Mouse (Mus musculus): ENCODE measurements around the gene Tdp2. TPM values are rescaled to one million over a fixed set of nuclear protein-coding genes. Genes with fewer than 3 reads are reported as not detected.

Gene Tdp2
- total RNA-seq, 2 experiments from 2014 or later: 22.4 to 22.6 TPM

DNA sequence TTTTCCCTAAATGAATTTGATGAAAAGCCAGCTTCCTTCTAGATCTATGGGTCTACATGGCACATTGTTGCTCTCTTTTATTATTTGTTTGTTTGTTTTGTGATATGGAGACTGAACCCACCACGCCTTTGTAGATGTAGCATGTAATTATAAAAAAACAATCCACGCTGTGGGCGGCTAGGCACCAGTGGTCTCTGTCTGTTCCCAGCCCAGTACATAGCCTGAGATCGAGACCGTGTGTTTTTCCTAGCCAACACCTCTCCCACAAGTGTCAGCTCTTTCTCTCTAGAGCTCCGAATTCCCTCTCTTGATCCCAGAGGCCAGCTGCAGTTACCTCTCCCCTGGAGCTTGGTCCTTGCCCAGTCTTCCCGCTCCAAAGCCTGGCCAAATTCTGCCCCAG lies 36.8 kb downstream of the Tdp2 start:
- intact Hi-C loops (cut with DNase I): no loop called here
- DNase-seq: no peak

DNA sequence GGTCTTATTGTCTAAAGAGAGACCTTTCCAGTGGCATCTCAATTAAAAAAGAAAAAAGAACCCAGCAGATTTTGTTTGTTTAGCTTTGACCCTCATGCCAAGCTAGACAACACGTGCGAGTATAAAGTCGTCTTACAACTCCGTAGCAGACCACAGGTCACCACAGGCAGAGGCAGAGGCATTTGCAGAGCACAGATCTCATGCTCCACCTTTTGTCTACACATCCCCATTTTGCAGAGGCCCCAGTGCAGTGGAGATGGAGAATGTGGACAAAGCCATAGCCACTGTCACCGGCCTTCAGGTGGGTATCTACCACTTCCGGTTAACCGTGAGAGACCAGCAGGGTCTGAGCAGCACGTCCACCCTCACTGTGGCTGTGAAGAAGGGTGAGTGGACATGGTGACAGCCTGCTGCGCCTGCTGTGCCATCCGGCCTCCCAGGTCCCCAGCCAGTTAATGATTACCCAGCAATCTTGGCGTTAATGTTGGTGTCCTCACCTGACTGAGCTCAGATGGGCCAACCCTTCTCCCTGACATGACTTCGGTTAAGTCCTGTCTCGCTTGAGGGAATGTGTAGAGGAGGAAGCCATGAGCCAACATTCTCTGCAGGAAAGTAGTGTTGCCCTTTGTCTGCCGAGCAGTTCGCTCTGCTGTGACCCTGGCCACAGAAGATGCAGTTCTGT lies 48.0 kb downstream of the Tdp2 start:
- DNase-seq: no peak

DNA sequence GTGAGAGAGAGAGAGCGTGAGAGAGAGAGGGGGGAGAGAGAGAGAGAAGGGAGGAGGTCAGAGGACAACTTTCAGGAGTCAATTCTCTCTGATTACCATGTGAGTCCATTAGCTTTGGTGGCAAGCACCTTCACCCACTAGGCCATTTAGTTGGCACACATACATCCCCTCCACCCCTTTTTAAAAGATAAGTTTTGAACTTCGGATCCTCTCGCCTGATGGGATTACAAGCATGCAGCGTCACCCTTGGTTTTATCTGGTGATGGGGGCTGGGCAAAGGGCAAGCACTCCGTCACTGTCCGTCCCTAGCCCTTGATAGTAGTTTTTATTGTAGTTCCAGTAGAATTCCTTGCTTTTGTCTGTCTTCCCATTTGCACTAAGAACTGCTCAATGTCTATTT lies 48.7 kb downstream of the Tdp2 start:
- intact Hi-C loops (cut with DNase I): no loop called here
- no peak for DNase-seq

More for the DNA sequence above, 48.0 kb downstream of the Tdp2 start:
- intact Hi-C loops (cut with DNase I): no loop called here

DNA sequence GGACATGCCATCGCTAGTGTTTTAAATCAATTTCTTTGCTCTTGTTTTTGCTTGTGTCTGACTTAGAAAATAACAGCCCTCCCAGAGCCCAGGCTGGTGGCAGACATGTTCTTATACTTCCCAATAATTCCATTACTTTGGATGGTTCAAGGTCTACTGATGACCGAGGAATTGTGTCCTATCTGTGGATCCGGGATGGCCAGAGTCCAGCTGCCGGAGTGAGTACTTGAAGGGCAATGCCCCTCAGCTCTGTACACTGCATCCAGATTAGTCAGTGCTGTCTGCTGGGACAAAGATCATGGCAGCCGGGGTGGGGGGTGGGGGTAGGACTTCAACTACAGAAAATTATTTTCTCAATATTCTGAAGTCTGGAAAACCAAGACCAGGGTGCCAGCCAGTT lies 49.2 kb downstream of the Tdp2 start:
- no peak for DNase-seq
- intact Hi-C loops (cut with DNase I): no loop called here

DNA sequence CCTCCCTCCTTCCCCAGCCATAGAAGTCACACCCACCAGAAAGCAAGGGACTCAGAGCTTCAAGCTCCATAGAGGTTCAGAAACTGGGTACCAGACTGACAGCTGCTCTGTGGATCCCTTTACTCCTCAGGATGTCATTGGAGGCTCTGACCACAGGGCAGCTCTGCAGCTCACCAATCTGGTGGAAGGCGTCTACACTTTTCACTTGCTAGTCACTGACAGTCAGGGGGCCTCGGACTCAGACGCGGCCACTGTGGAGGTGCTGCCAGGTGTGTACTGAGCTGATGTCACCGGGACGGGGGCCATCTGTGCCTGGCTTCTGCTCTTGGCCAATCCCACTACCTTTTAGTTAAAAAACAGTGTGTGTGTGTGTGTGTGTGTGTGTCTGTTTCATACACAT lies 50.9 kb downstream of the Tdp2 start:
- peak; percentile 24 for DNase-seq
- intact Hi-C loops (cut with DNase I): no loop called here

DNA sequence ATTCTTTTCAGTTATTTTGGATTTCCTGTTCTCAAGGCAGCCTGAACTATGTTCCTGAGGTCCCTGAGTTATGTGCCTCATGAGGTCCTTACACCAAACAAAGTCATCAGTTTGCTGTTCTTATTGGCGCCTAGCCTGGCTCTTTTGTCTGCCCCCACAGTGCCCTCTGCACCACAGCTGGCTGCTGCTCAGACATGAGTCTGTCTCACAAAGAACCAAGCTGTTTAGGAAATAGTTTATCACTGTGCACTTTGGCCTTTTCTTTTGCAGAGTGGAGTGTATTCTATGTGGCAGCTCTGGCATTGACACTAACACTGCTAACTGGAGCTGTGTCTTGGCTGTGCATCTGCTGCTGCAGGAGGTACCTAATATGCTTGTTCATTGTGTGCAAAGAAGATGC lies 58.1 kb downstream of the Tdp2 start:
- intact Hi-C loops (cut with DNase I): no loop called here
- DNase-seq: no peak

Other genes starting within 250 kb of the Tdp2 start
- gene Ripor2, start 249.5 kb upstream of the Tdp2 start, total RNA-seq (2021): 10 to 100 TPM; 55.7 to 56.5 TPM
- gene Armh2, start 90.4 kb upstream of the Tdp2 start, total RNA-seq (2021): not detected
- gene Gmnn, start 69.8 kb upstream of the Tdp2 start, total RNA-seq (2021): 1 to 10 TPM; 4.0 to 5.5 TPM
- gene BC005537, start 30.0 kb upstream of the Tdp2 start, total RNA-seq (2021): 100 to 1,000 TPM; 219 to 228 TPM
- 10 to 100 TPM; 37.2 to 38.3 TPM for gene Acot13, start 139 bp upstream of the Tdp2 start, total RNA-seq (2021)
- gene D130043K22Rik, start 13.5 kb downstream of the Tdp2 start, total RNA-seq (2021): 10 to 100 TPM; 19.1 to 22.2 TPM
- 10 to 100 TPM; 40.3 to 44.6 TPM for gene Aldh5a1, start 106.0 kb downstream of the Tdp2 start, total RNA-seq (2021)
- 1 to 10 TPM; 2.9 to 3.0 TPM for gene Gpld1, start 111.5 kb downstream of the Tdp2 start, total RNA-seq (2021)
- gene Mrs2, start 188.7 kb downstream of the Tdp2 start, total RNA-seq (2021): 10 to 100 TPM; 40.0 to 42.2 TPM
- 1 to 10 TPM; 3.8 TPM for gene Dcdc2a, start 224.3 kb downstream of the Tdp2 start, total RNA-seq (2021)